Mouse (Mus musculus): Measurements from ENCODE around the gene B3gnt3. TPM values are rescaled to one million over a fixed set of nuclear protein-coding genes. Genes with fewer than 3 reads are reported as not detected.

B3gnt3 gene
- 2.3 TPM for polyA plus RNA-seq (2014; fragmentation: Illumina TruSeq; extraction: RNeasy Lipid Tissue Mini Kit (QIAGEN cat#74804); ENCODE audit: low read depth, low replicate concordance)

GRCm38 (mm10) chr8:71701414-71702086 is at the start of gene B3gnt3:
TSS of gene B3gnt3 (minus strand) at chr8:71701789.

DNA sequence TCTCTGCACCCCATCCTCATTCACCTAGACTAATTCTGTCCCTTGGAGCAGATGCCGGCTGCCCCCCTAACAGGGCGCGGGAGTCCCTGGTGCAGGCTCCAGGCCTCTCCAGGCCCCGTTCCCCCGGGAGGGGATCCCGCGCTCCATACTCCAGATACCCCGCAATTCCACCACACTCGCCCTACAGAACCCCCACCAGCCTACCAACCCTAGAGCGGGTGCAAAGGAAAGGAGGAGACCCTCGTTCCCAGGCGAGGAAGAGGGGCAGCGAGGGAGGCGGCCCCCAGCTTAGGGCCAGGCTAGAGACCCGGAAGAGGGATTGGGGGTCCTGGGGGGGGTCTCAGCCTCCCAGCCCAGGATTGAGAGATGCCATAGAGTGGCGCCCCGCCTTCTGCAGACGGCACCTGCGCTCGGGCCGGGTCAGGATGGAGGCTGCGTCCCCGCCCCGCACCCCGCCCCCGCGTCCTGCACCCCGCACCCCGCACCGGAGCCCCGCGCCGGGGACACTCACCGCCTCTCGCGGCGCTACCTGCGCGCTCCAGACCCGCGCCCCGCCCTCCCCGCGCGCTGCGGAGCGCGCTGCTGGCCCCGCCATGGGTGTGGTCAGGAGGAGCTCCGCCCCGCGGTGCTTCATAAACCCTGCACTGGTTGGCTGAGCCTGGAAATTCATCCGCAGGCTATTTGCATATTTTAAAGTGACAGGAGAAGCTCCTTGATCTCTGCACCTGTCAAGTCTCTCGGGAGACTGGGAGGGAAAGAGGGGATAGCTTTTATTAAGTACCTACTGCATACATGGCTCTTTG is 23.7 kb upstream of the B3gnt3 start, which contains the start of gene Fcho1:
Gene Fcho1, minus strand, starts transcription at position 595 of the 803 bp plus-strand sequence.

GRCm38 (mm10) chr8:71689028-71689427 is 12.6 kb downstream of the B3gnt3 start, which contains the start of gene Insl3:
TSS of gene Insl3 (plus strand) at chr8:71689214.

GRCm38 (mm10) chr8:71676020-71676741 is 25.4 kb downstream of the B3gnt3 start, which contains the start of gene Jak3:
TSS of gene Jak3 (plus strand) at chr8:71676296.

GRCm38 (mm10) chr8:71671549-71671965 is 30.0 kb downstream of the B3gnt3 start, which contains the start of gene Unc13a:
TSS of gene Unc13a (minus strand) at chr8:71671757.

Other genes with a start within 250 kb of the B3gnt3 start
- gene Abhd8, start 238.1 kb downstream of the B3gnt3 start, polyA plus RNA-seq (2014; fragmentation: Illumina TruSeq; extraction: RNeasy Lipid Tissue Mini Kit (QIAGEN cat#74804); ENCODE audit: low read depth, low replicate concordance) = not detected
- gene Mrpl34, start 236.8 kb downstream of the B3gnt3 start, polyA plus RNA-seq (2014; fragmentation: Illumina TruSeq; extraction: RNeasy Lipid Tissue Mini Kit (QIAGEN cat#74804); ENCODE audit: low read depth, low replicate concordance) = 5.9 TPM
- gene Dda1, start 232.6 kb downstream of the B3gnt3 start, polyA plus RNA-seq (2014; fragmentation: Illumina TruSeq; extraction: RNeasy Lipid Tissue Mini Kit (QIAGEN cat#74804); ENCODE audit: low read depth, low replicate concordance) = 1.1 TPM
- gene Ano8, start 215.8 kb downstream of the B3gnt3 start, polyA plus RNA-seq (2014; fragmentation: Illumina TruSeq; extraction: RNeasy Lipid Tissue Mini Kit (QIAGEN cat#74804); ENCODE audit: low read depth, low replicate concordance) = 0.45 TPM
- gene Gtpbp3, start 213.7 kb downstream of the B3gnt3 start, polyA plus RNA-seq (2014; fragmentation: Illumina TruSeq; extraction: RNeasy Lipid Tissue Mini Kit (QIAGEN cat#74804); ENCODE audit: low read depth, low replicate concordance) = 0.64 TPM
- 3.6 TPM for gene Plvap, start 190.0 kb downstream of the B3gnt3 start, polyA plus RNA-seq (2014; fragmentation: Illumina TruSeq; extraction: RNeasy Lipid Tissue Mini Kit (QIAGEN cat#74804); ENCODE audit: low read depth, low replicate concordance)
- not detected for gene Ccdc194, start 176.1 kb downstream of the B3gnt3 start, polyA plus RNA-seq (2014; fragmentation: Illumina TruSeq; extraction: RNeasy Lipid Tissue Mini Kit (QIAGEN cat#74804); ENCODE audit: low read depth, low replicate concordance)
- gene Bst2, start 164.3 kb downstream of the B3gnt3 start, polyA plus RNA-seq (2014; fragmentation: Illumina TruSeq; extraction: RNeasy Lipid Tissue Mini Kit (QIAGEN cat#74804); ENCODE audit: low read depth, low replicate concordance) = 29.0 TPM
- gene Mvb12a, start 158.9 kb downstream of the B3gnt3 start, polyA plus RNA-seq (2014; fragmentation: Illumina TruSeq; extraction: RNeasy Lipid Tissue Mini Kit (QIAGEN cat#74804); ENCODE audit: low read depth, low replicate concordance) = 3.5 TPM
- gene Tmem221, start 142.9 kb downstream of the B3gnt3 start, polyA plus RNA-seq (2014; fragmentation: Illumina TruSeq; extraction: RNeasy Lipid Tissue Mini Kit (QIAGEN cat#74804); ENCODE audit: low read depth, low replicate concordance) = not detected
- not detected for gene Nxnl1, start 135.2 kb downstream of the B3gnt3 start, polyA plus RNA-seq (2014; fragmentation: Illumina TruSeq; extraction: RNeasy Lipid Tissue Mini Kit (QIAGEN cat#74804); ENCODE audit: low read depth, low replicate concordance)
- gene Slc27a1, start 132.9 kb downstream of the B3gnt3 start, polyA plus RNA-seq (2014; fragmentation: Illumina TruSeq; extraction: RNeasy Lipid Tissue Mini Kit (QIAGEN cat#74804); ENCODE audit: low read depth, low replicate concordance) = 0.90 TPM
- gene Pgls, start 109.6 kb downstream of the B3gnt3 start, polyA plus RNA-seq (2014; fragmentation: Illumina TruSeq; extraction: RNeasy Lipid Tissue Mini Kit (QIAGEN cat#74804); ENCODE audit: low read depth, low replicate concordance) = 0.69 TPM
- not detected for gene Fam129c, start 104.1 kb downstream of the B3gnt3 start, polyA plus RNA-seq (2014; fragmentation: Illumina TruSeq; extraction: RNeasy Lipid Tissue Mini Kit (QIAGEN cat#74804); ENCODE audit: low read depth, low replicate concordance)
- 29.0 TPM for gene Colgalt1, start 90.8 kb downstream of the B3gnt3 start, polyA plus RNA-seq (2014; fragmentation: Illumina TruSeq; extraction: RNeasy Lipid Tissue Mini Kit (QIAGEN cat#74804); ENCODE audit: low read depth, low replicate concordance)
- not detected for gene Unc13a, start 30.0 kb downstream of the B3gnt3 start, polyA plus RNA-seq (2014; fragmentation: Illumina TruSeq; extraction: RNeasy Lipid Tissue Mini Kit (QIAGEN cat#74804); ENCODE audit: low read depth, low replicate concordance)
- gene Jak3, start 25.5 kb downstream of the B3gnt3 start, polyA plus RNA-seq (2014; fragmentation: Illumina TruSeq; extraction: RNeasy Lipid Tissue Mini Kit (QIAGEN cat#74804); ENCODE audit: low read depth, low replicate concordance) = 0.11 TPM
- gene Insl3, start 12.6 kb downstream of the B3gnt3 start, polyA plus RNA-seq (2014; fragmentation: Illumina TruSeq; extraction: RNeasy Lipid Tissue Mini Kit (QIAGEN cat#74804); ENCODE audit: low read depth, low replicate concordance) = not detected
- gene Fcho1, start 23.9 kb upstream of the B3gnt3 start, polyA plus RNA-seq (2014; fragmentation: Illumina TruSeq; extraction: RNeasy Lipid Tissue Mini Kit (QIAGEN cat#74804); ENCODE audit: low read depth, low replicate concordance) = not detected
- gene Zfp709, start 180.2 kb upstream of the B3gnt3 start, polyA plus RNA-seq (2014; fragmentation: Illumina TruSeq; extraction: RNeasy Lipid Tissue Mini Kit (QIAGEN cat#74804); ENCODE audit: low read depth, low replicate concordance) = 5.7 TPM
- gene Zfp882, start 206.8 kb upstream of the B3gnt3 start, polyA plus RNA-seq (2014; fragmentation: Illumina TruSeq; extraction: RNeasy Lipid Tissue Mini Kit (QIAGEN cat#74804); ENCODE audit: low read depth, low replicate concordance) = 3.5 TPM
- gene Zfp617, start 206.8 kb upstream of the B3gnt3 start, polyA plus RNA-seq (2014; fragmentation: Illumina TruSeq; extraction: RNeasy Lipid Tissue Mini Kit (QIAGEN cat#74804); ENCODE audit: low read depth, low replicate concordance) = 43.0 TPM
- gene Zfp961, start 249.2 kb upstream of the B3gnt3 start, polyA plus RNA-seq (2014; fragmentation: Illumina TruSeq; extraction: RNeasy Lipid Tissue Mini Kit (QIAGEN cat#74804); ENCODE audit: low read depth, low replicate concordance) = 21.4 TPM

Measured in liver, adult 10 weeks (tissue).